Mouse (Mus musculus): ENCODE measurements at regions not wholly inside any gene's neighbourhood (a gene's known extent, or its start where the extent isn't known, plus 50 kb on each side); places are given as distances from the start of the nearest gene placed in this dataset.
"Not testable (repeated sequence)": the region's sequence is repeated elsewhere in the genome, so short reads cannot be mapped to it uniquely, and the experiment has no call there.

GRCm38 (mm10) chr5:4248422-4248821 is 56.3 kb downstream of the Mterf1b start:
- no peak for DNase-seq (ENCODE audit: low spot score)

GRCm38 (mm10) chr5:4254280-4254679 is 62.1 kb downstream of the Mterf1b start:
- not testable (repeated sequence) for DNase-seq (ENCODE audit: low spot score)

- DNase-seq (ENCODE audit: low spot score), result peak; percentile 42
Measured at GRCm38 (mm10) chr5:4257048-4257750, 65.0 kb downstream of the Mterf1b start.

GRCm38 (mm10) chr5:4259260-4259659 is 67.1 kb downstream of the Mterf1b start:
- no peak for DNase-seq (ENCODE audit: low spot score)

DNA sequence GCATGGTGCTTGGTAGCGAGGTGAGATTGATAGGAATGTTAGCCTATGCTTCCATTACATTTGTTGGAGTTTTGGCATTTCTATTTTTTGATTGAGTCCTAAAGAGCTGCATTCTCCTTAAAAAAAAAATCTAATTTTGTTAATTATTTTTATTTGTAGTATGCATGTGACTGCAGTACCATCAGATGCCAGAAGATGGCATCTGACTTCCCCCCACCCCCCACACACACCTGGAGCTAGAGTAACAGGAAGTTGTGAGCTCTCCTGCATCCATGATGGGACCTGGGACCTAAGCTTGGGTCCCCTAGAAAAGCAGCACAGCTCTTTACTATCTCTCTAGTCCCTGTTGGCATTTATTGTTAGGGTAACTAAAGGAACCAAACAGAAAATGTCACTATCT is 70.5 kb downstream of the Mterf1b start:
- no peak for DNase-seq (ENCODE audit: low spot score)

DNA sequence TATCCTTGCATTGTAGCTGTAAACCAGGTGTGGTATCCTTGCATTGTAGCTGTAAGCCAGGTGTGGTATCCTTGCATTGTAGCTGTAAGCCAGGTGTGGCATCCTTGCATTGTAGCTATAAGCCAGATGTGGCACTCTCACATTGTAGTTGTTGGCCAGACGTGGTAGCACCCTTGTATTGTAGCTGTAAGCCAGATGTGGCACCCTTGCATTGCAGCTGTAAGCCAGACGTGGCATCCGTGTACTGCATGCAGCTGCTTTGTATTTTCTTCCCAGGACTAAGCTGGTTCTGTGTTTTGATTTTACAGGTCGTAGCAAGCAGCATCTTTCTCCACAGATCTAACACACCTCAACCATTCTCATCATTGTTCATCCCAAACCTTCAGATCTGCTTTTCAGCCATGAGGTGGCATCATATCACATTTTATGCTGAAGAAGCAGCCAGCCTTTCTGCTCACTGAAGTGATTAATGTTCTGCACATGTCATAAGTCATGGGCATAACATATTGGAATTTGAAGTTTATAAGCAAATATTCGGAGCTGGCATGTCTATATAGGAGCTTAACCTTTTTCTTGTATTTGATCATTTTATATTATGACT is 71.5 kb downstream of the Mterf1b start:
- DNase-seq (ENCODE audit: low spot score), result peak; percentile 37

- no peak for DNase-seq (ENCODE audit: low spot score)
Measured at GRCm38 (mm10) chr5:4267717-4268116, 75.5 kb downstream of the Mterf1b start.

DNA sequence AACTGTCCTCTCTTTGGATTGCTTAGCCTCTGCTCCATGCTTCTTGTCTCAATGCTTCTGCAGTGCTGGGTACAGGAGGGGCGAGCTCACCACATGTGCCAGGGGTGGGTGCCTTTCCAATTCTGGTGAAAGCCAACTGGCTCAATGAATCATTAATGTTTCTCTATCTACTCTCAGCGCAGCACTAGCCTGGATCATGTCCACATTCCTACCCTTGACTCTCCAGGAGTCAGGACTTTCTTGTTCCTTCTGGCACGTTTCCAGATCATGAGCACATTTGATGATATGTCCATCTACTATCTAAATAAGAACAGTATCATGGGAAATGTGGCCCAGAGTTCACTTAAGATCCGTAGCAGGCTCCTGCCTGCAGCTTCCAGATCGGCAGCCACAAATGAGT is 80.8 kb downstream of the Mterf1b start:
- DNase-seq (ENCODE audit: low spot score), result no peak

DNA sequence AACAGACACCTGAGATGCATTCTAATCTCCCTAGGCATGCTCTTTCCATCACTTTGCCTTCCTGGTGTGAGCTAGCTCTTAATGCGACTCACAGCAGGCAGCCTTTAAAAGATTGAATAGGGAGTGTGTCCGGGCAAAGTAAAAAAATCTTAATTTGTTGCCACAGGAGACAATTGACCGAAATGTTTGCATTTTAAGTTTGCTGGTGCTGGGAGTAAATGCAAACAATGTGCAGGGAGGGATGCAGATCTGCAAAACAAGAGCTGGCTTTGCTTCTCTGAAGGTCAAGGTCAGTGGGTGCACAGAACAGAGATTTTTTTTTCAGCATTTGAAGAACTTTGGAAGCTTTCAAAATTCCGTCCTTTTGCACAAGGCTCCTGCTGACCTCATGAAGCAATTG is 111.4 kb downstream of the Mterf1b start:
- DNase-seq (ENCODE audit: low spot score), result no peak

- DNase-seq (ENCODE audit: low spot score), result no peak
Measured at GRCm38 (mm10) chr5:4304201-4304600, 112.0 kb downstream of the Mterf1b start.

DNA sequence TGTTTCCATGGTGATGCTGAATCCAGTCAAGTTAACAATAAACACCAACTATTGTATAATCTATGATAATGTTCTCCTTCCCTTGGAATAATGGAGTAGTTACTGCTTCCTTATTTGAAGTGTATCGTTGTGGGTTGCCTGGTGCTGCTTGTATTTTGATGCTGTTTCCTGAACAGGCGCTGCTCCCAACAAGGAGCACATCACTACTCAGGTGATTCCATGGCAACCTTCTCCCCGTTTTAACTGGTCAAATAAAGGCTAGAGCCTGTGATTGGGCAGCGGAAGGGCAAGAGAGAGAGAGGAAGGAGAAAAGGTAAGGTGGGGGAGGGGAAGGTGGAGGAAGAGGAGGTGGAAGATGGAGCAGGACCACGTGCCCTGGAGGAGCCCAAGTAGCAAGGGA is 116.3 kb downstream of the Mterf1b start:
- DNase-seq (ENCODE audit: low spot score), result no peak

DNA sequence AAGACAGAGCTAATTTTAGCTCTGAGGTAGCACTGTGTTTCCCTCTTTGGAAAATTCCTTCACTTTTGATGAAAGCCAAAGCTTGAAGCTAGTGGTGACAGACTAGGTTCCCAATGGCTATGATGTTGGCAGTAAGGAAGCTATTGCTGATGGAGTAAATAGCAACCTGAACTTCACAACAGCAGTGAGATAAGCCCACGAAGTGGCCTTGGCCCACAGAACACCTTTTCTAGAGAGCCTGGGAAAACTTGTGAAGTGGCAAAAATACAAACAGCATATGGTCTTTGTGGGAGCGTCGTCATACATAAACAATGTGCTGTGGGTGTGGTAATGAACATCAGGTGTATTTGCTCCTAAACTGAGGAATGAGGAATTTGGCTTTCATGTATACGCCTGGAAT is 119.0 kb downstream of the Mterf1b start:
- DNase-seq (ENCODE audit: low spot score), result no peak

- no peak for DNase-seq (ENCODE audit: low spot score)
Measured at GRCm38 (mm10) chr5:4311599-4311998, 119.4 kb downstream of the Mterf1b start.

- DNase-seq (ENCODE audit: low spot score), result peak; percentile 9
Measured at GRCm38 (mm10) chr5:4312675-4313074, 120.5 kb downstream of the Mterf1b start.

- DNase-seq (ENCODE audit: low spot score), result no peak
Measured at GRCm38 (mm10) chr5:4322634-4323386, 130.6 kb downstream of the Mterf1b start.

- DNase-seq (ENCODE audit: low spot score), result no peak
Measured at GRCm38 (mm10) chr5:4323387-4323704, 131.2 kb downstream of the Mterf1b start.

DNA sequence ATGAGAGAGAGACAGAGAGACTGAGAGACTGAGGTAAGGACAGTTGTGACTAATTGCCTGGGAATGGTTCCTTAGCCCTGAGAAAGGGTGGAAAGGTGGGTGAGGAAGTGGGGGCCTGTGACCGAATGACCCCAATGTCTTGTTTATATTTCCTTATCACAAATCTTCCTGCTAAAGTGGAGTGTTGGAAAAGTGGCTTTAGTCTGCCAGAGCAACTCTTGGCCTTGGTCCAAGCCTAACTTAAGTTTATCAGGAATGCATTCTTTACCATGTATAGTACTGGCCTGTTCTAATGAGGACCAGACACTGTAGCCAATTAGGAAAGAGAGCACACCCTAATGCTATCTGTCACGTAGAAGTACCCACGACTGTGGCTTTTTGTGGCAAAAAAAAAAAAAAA is 133.6 kb downstream of the Mterf1b start:
- peak; percentile 66 for DNase-seq (ENCODE audit: low spot score)

- DNase-seq (ENCODE audit: low spot score), result peak; percentile 77
Measured at GRCm38 (mm10) chr5:4326309-4327014, 134.3 kb downstream of the Mterf1b start.

DNA sequence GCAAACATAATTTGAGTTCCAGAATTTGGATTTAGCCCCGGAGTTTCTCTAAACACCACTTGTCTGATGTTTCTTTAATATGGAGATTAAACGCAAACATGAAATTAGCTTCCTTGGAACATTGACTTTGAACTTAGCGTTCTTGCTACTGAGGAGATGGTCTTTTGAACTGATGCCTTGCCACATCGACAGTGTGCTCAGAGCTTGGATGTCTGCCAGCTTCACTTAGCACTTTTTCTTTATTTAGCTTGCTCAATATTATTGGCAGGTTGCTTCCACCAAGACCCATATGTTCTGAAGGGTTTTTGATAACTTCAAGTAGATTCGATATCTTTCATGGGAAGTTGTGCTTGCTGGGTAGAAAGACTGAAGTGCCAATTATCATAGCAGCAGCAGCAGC is 143.5 kb downstream of the Mterf1b start:
- DNase-seq (ENCODE audit: low spot score), result no peak

DNA sequence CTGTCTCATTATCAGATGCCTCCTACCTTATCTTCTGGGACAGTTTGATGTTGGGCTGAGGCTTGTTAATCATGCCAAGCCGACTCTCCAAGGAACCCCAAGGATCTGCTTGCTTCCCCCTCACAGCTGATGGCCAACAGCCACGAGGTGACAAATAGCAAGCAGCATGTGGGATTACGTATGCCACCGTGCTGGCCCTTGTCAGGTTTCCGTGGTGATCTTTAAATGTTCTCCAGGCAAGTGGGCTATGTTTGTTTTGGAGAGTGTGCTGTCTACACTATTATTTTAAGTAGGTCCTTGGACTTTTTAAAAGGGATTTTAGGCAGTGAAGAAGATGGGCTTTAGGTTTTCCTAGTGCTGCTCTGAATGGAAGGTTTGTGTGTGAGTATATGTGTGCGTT is 149.8 kb downstream of the Mterf1b start:
- DNase-seq (ENCODE audit: low spot score), result no peak

- DNase-seq (ENCODE audit: low spot score), result no peak
Measured at GRCm38 (mm10) chr5:4344458-4344857, 152.3 kb downstream of the Mterf1b start.

DNA sequence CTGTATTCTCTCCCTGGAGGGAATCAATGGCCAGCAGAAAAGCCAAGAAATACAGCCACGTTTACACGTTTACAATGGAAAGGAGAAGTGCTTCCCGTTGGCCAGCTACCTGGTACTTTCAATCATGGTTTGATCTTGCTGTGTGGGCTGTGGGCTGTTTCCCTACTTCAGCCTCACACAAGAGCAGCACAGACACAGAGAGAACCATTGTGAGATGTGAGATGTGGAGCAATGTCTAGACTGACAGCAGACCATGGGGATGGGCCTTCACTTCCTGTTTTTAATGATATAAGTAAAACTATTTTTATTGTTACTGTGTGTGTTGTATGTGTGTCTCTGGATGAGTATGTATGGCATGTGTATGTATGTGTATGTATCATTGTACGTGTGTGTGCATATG is 156.2 kb downstream of the Mterf1b start:
- no peak for DNase-seq (ENCODE audit: low spot score)

- no peak for DNase-seq (ENCODE audit: low spot score)
Measured at GRCm38 (mm10) chr5:4349943-4350342, 157.8 kb downstream of the Mterf1b start.
